ENCODE assay signal across 23 mouse cellular contexts in the genomic region with DNA sequence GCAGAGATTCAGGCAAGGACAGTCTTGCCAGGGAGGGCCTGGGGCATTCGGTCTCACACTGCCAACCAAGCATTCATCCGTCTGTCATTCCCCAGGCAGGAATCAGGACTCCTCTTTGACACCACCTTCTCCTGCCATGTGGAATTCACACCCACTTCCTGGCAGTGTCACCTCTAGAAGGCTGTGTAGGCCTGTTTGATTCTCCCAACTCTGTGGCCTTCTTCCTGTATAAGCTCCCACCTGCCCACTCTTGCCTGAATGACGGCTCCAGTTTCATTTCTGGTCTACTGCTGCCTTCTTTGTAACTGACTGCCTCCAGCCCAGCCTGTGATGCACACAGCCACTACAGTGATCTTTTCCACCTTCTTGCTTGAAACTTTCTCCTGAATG. TPM values are rescaled to one million over a fixed set of nuclear protein-coding genes. Genes with fewer than 3 reads are reported as not detected.
DNase-seq lines count a peak whose midpoint lies in the region; ATAC-seq lines count a peak whose summit lies in the region.
"Had no signal": no experiment of that assay in that cellular context is flagged by ENCODE, and none has a peak within 500 bp of the region (broad histone marks: within the 10 kb centered on the region; RNA-seq: fewer than 3 reads in every experiment).

No protein-coding gene starts in this region.

- no peaks in the 10 kb centered on the region for H3K9me3 ChIP-seq in kidney, embryonic 14.5 days (ENCODE audit: control insufficient read depth, low read length)
- H3K9me3 ChIP-seq in limb, embryonic 15.5 days: no peaks in the 10 kb centered on the region
- H3K9me3 ChIP-seq in hindbrain, embryonic 16.5 days (ENCODE audit: control insufficient read depth, low read length): no peaks in the 10 kb centered on the region
- H3K9me3 ChIP-seq: heart, embryonic 12.5 days; intestine, embryonic 15.5 days; midbrain, embryonic 15.5 days had no signal

- H3K4me2 ChIP-seq in kidney, embryonic 14.5 days (replicated peaks; ENCODE audit: low read depth, low read length): no peak overlapping the region
- H3K4me2 ChIP-seq in limb, embryonic 15.5 days: no peak overlapping the region
- H3K4me2 ChIP-seq in hindbrain, embryonic 16.5 days (ENCODE audit: low read length): no peak overlapping the region
- H3K4me2 ChIP-seq: heart, embryonic 12.5 days; hindbrain, embryonic 14.5 days; intestine, embryonic 15.5 days; midbrain, embryonic 15.5 days had no signal

- no peaks in the 10 kb centered on the region for H3K27me3 ChIP-seq in kidney, embryonic 14.5 days (ENCODE audit: control insufficient read depth, insufficient read depth, low read length)
- no peaks in the 10 kb centered on the region for H3K27me3 ChIP-seq in limb, embryonic 15.5 days
- H3K27me3 ChIP-seq in hindbrain, embryonic 16.5 days (replicated peaks; ENCODE audit: control insufficient read depth, insufficient read depth, low read length): no peaks in the 10 kb centered on the region
- H3K27me3 ChIP-seq: heart, embryonic 12.5 days; midbrain, embryonic 15.5 days had no signal

- H3K27ac ChIP-seq in kidney, embryonic 14.5 days (ENCODE audit: low read depth, low read length): no peak overlapping the region
- H3K27ac ChIP-seq in limb, embryonic 15.5 days: peak overlapping the region; percentile 65
- H3K27ac ChIP-seq in hindbrain, embryonic 16.5 days (ENCODE audit: low read depth, low read length): no peak overlapping the region
- H3K27ac ChIP-seq: gastrocnemius, adult 2 months; hindbrain, embryonic 14.5 days; intestine, embryonic 15.5 days; midbrain, embryonic 15.5 days had no signal

- no peaks in the 10 kb centered on the region for H3K36me3 ChIP-seq in kidney, embryonic 14.5 days (ENCODE audit: control insufficient read depth, insufficient read depth, low read length)
- H3K36me3 ChIP-seq in limb, embryonic 15.5 days: no peaks in the 10 kb centered on the region
- H3K36me3 ChIP-seq in hindbrain, embryonic 16.5 days (ENCODE audit: control insufficient read depth, insufficient read depth, low read length): no peaks in the 10 kb centered on the region
- H3K36me3 ChIP-seq: heart, embryonic 12.5 days; intestine, embryonic 15.5 days; midbrain, embryonic 15.5 days had no signal

- H3K9ac ChIP-seq in kidney, embryonic 14.5 days (ENCODE audit: low read depth, low read length): no peak overlapping the region
- no peak overlapping the region for H3K9ac ChIP-seq in limb, embryonic 15.5 days
- no peak overlapping the region for H3K9ac ChIP-seq in hindbrain, embryonic 16.5 days (ENCODE audit: low read depth, low read length)
- H3K9ac ChIP-seq: heart, embryonic 12.5 days; hindbrain, embryonic 14.5 days; intestine, embryonic 15.5 days; liver, postnatal 0 days; midbrain, embryonic 15.5 days had no signal

- WGBS in kidney, embryonic 14.5 days: 21% methylated on average over 3 of the region's 3 CpGs
- 52% methylated on average over 3 of the region's 3 CpGs for WGBS in limb, embryonic 15.5 days
- WGBS in hindbrain, embryonic 16.5 days: 76% methylated on average over 3 of the region's 3 CpGs

- no peak for DNase-seq in kidney, postnatal 14 days
- DNase-seq in 3T3-L1 (ENCODE audit: low read depth, low spot score): peak; percentile 10
- peak; percentile 63 for DNase-seq in brain, adult 2 months (ENCODE audit: low read depth, low spot score)
- DNase-seq in ovary, postnatal 10 days (ENCODE audit: low spot score): no peak
- DNase-seq in thymus, postnatal 14 days: no peak
- DNase-seq: adrenal gland, postnatal 10 days; cerebellum, adult 9-11 months; gastrocnemius, adult 2 months; heart, adult 11 months; kidney, adult 9 months; liver, postnatal 0 days; lung, postnatal 10 days; right cerebral cortex, postnatal 25 days; thymus, postnatal 4 days had no signal

- ATAC-seq in kidney, embryonic 14.5 days (ENCODE audit: low FRiP score, low TSS enrichment): 0 out of 2 replicates have a peak, but pooled peaks have one; percentile 49
- ATAC-seq in limb, embryonic 15.5 days (ENCODE audit: insufficient number of reproducible peaks, low FRiP score, low TSS enrichment, low read depth): no peak
- no peak for ATAC-seq in hindbrain, embryonic 16.5 days
- ATAC-seq: forebrain, embryonic 14.5 days; intestine, embryonic 15.5 days; liver, postnatal 0 days; midbrain, embryonic 15.5 days had no signal

- H3K4me3 ChIP-seq in kidney, embryonic 14.5 days (ENCODE audit: low read length): no peak overlapping the region
- no peak overlapping the region for H3K4me3 ChIP-seq in limb, embryonic 15.5 days
- no peak overlapping the region for H3K4me3 ChIP-seq in hindbrain, embryonic 16.5 days (ENCODE audit: low read length)
- H3K4me3 ChIP-seq: gastrocnemius, adult 2 months; heart, embryonic 12.5 days; intestine, embryonic 15.5 days; midbrain, embryonic 15.5 days had no signal

- peaks cover 3% of the 10 kb centered on the region; the same call in 1 of the 2 replicates for H3K4me1 ChIP-seq in kidney, embryonic 14.5 days (ENCODE audit: control insufficient read depth, insufficient read depth, low read length)
- H3K4me1 ChIP-seq in limb, embryonic 15.5 days: peaks cover 18% of the 10 kb centered on the region
- H3K4me1 ChIP-seq in hindbrain, embryonic 16.5 days (ENCODE audit: control insufficient read depth, insufficient read depth, low read depth, low read length): peaks cover 2% of the 10 kb centered on the region; the same call in 1 of the 2 replicates
- H3K4me1 ChIP-seq: intestine, embryonic 15.5 days; midbrain, embryonic 15.5 days had no signal

RNA-seq across cellular contexts. Expression of a gene that starts 49.2 kb away (rescaled TPM):
- 3.3 and 5.1 TPM in 2 replicates for polyA plus RNA-seq in kidney, embryonic 14.5 days (2014; fragmentation: Nextera tagmentation; extraction: Ambion mirVana)
- 7.6 and 8.4 TPM in 2 replicates for polyA plus RNA-seq in limb, embryonic 15.5 days (2015; fragmentation: Nextera tagmentation; extraction: Ambion mirVana)
- polyA plus RNA-seq in hindbrain, embryonic 16.5 days (2015; fragmentation: Nextera tagmentation; extraction: Ambion mirVana): 2.1 and 2.2 TPM in 2 replicates

RNA-seq across cellular contexts. Expression of a gene that starts 55.1 kb away (rescaled TPM):
- not detected in 2 replicates for polyA plus RNA-seq in kidney, embryonic 14.5 days (2014; fragmentation: Nextera tagmentation; extraction: Ambion mirVana)
- polyA plus RNA-seq in limb, embryonic 15.5 days (2015; fragmentation: Nextera tagmentation; extraction: Ambion mirVana): not detected in 2 replicates
- not detected in 2 replicates for polyA plus RNA-seq in hindbrain, embryonic 16.5 days (2015; fragmentation: Nextera tagmentation; extraction: Ambion mirVana)
- polyA plus RNA-seq: brain, embryonic 14.5 days; forebrain, embryonic 14.5 days; hindbrain, embryonic 14.5 days; intestine, embryonic 15.5 days; midbrain, embryonic 15.5 days had no signal

Comparison
In these comparisons a context has a peak if more than half of its experiments do, and no peak if none do; other contexts are left out.
1. DNase-seq: peak in 3T3-L1 (single experiment) and brain, adult 2 months (single experiment); none in kidney, postnatal 14 days (single experiment), ovary, postnatal 10 days (single experiment) and thymus, postnatal 14 days (single experiment).